Mouse (Mus musculus) hindbrain, embryonic 15.5 days (tissue): Measurements from ENCODE around the gene Mfap3l. TPM values are rescaled to one million over a fixed set of nuclear protein-coding genes. Genes with fewer than 3 reads are reported as not detected.
"Not testable (repeated sequence)": the region's sequence is repeated elsewhere in the genome, so short reads cannot be mapped to it uniquely, and the experiment has no call there.

Experiments used
- ATAC-seq: fragments of 200-750 bp; cut with Nextera tagmentation; 2 replicates; pipeline ENCODE4 v1.8.0; 2017; ENCODE audit warnings: low read depth, moderate number of reproducible peaks, moderate TSS enrichment; ENCODE audit not compliant: low FRiP score
- H3K27ac ChIP-seq: fragments of 300-500 bp; sonication (generic); replicated peaks from 2 replicates; pipeline ENCODE4 v1.5.1; 2015; ENCODE audit warnings: mild to moderate bottlenecking, inconsistent platforms
- H3K27me3 ChIP-seq: fragments of 300-500 bp; sonication (generic); 2 replicates; pipeline ENCODE4 v1.6.1; 2015; ENCODE audit warnings: control low read depth, inconsistent platforms
- H3K36me3 ChIP-seq: fragments of 300-500 bp; sonication (generic); 2 replicates; pipeline ENCODE4 v1.6.1; 2015; ENCODE audit warnings: control low read depth, inconsistent platforms
- H3K4me1 ChIP-seq: fragments of 300-500 bp; sonication (generic); replicated peaks from 2 replicates; pipeline ENCODE4 v1.6.1; 2015; ENCODE audit warnings: control low read depth, inconsistent platforms
- H3K4me2 ChIP-seq: fragments of 300-500 bp; sonication (generic); 2 replicates; pipeline ENCODE4 v1.6.1; 2015; ENCODE audit warnings: moderate library complexity, mild to moderate bottlenecking, inconsistent platforms
- H3K4me3 ChIP-seq: fragments of 300-500 bp; sonication (generic); 2 replicates; pipeline ENCODE4 v1.5.1; 2015; ENCODE audit warnings: mild to moderate bottlenecking, inconsistent platforms
- H3K9ac ChIP-seq: fragments of 300-500 bp; sonication (generic); 2 replicates; pipeline ENCODE4 v1.6.1; 2015; ENCODE audit warnings: inconsistent platforms
- H3K9me3 ChIP-seq: fragments of 300-500 bp; sonication (generic); 2 replicates; pipeline ENCODE4 v1.6.1; 2016; ENCODE audit warnings: control low read depth, inconsistent platforms
- WGBS: fragments of 180-500 bp; shearing (Covaris S2); methylation state at CpG from one replicate; pipeline ENCODE4 v1.1.7; 2015; 5-methylcytosine and 5-hydroxymethylcytosine counted together
- polyA plus RNA-seq: library from polyadenylated mRNA; unstranded; fragments of >200 nt; fragmentation: Nextera tagmentation; extraction: Ambion mirVana; gene quantifications from 2 replicates; pipeline ENCODE4 v1.2.1, GENCODE M21; 2015

Gene Mfap3l
- polyA plus RNA-seq, 1 experiment from 2014 or later, result 5.4 TPM

DNA sequence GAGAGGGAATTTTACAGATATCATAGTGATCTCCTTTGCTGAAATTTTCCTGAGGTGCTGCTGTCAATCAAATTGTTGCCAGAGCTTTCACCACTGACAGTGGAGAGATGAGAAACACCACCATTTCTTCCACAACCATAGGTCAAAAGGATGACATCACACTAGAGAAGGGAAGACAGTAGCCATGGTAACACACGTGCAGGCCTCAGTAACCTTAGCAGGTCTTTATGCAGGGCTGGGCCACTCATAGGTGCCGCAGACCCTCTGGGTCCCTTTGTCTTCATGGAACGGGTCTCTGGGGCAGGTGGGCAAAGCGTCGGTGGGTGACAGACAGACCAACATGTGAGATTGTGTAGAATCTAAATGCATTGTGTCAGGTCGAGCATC is 25.5 kb downstream of the Mfap3l start:
- Histone ChIP-seq H3K9ac (no peak overlapping the region), H3K27ac (no peak overlapping the region), H3K4me2 (no peak overlapping the region), H3K4me1 (no peaks in the 10 kb centered on the region; the same call in 1 of the 2 replicates), H3K36me3 (no peaks in the 10 kb centered on the region), H3K27me3 (no peaks in the 10 kb centered on the region), H3K4me3 (no peak overlapping the region), H3K9me3 (no peaks in the 10 kb centered on the region)
- WGBS, result 57% methylated on average over 6 of the region's 6 CpGs
- peak; percentile 37; the same call in 1 of the 2 replicates for ATAC-seq

DNA sequence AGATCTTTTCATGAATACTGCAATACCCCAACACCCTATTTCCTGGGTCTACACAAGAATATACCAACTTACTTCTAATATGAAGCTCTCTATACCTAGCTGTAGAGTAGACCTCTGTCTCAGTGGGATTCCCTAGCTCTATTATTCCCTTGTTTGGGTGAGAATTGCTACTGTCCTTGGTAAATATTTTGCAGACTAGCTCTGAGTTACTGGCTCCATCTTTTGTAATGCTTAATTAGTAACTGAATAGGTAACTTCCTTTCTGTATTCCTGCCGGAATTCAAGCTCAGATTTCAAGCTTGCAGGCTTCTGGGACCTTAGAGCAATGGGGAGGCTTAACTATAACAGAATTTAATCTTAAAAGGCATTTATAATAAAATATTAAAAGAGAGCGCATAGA is 26.1 kb downstream of the Mfap3l start:
- not testable (repeated sequence) for H3K36me3 ChIP-seq, H3K9me3 ChIP-seq, ATAC-seq, H3K27ac ChIP-seq, H3K9ac ChIP-seq, H3K27me3 ChIP-seq, H3K4me3 ChIP-seq, H3K4me2 ChIP-seq, H3K4me1 ChIP-seq
- WGBS, result 61% methylated on average over 2 of the region's 2 CpGs

DNA sequence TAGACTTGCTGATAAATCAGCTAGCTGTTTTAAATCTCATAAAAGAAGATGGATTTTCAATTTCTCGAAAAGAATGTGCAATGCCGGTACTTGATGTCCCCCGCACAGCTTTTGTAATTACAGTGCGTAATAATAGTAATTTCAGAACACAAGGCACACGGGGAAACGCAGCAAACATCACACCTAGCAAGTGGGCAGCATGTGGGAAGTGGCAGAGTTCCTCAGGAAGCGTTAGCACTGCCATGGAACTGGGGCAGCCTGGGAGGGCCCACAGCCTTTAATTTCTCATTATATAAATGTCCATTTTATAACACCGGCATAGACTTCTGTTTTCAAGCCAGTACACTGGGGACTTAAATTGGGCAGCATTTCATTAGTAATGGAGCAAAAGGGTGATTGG is 27.1 kb downstream of the Mfap3l start:
- Histone ChIP-seq H3K9me3 (no peaks in the 10 kb centered on the region), H3K4me2 (no peak overlapping the region), H3K4me3 (no peak overlapping the region), H3K36me3 (no peaks in the 10 kb centered on the region), H3K27me3 (no peaks in the 10 kb centered on the region), H3K27ac (no peak overlapping the region), H3K9ac (no peak overlapping the region), H3K4me1 (no peaks in the 10 kb centered on the region; the same call in 1 of the 2 replicates)
- WGBS, result 64% methylated on average over 8 of the region's 8 CpGs
- no peak for ATAC-seq

DNA sequence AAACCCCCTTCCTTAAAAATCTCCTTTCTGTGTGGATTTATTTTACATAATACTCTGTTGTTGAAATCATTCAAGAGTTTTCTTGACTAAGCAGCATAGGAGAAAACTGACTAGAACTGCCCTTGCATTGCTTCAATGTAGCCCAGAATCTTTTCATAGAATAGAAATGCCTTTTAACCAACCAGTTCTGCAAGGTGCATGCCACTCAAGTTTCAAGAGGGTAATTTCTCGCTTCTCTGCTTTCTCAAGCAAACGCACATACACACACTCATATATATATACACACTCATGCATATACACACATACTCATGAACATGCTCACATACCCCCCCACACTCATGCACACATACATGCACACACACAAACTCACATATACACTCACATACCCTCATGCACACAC is 28.6 kb downstream of the Mfap3l start:
- no peak overlapping the region for H3K27ac ChIP-seq
- no peak overlapping the region for H3K4me3 ChIP-seq
- no peaks in the 10 kb centered on the region for H3K27me3 ChIP-seq
- H3K36me3 ChIP-seq, result no peaks in the 10 kb centered on the region
- H3K9me3 ChIP-seq, result no peaks in the 10 kb centered on the region
- no peak overlapping the region for H3K4me2 ChIP-seq
- ATAC-seq, result no peak
- no peak overlapping the region for H3K9ac ChIP-seq
- H3K4me1 ChIP-seq, result no peaks in the 10 kb centered on the region; the same call in 1 of the 2 replicates
- WGBS, result 94% methylated on average over 2 of the region's 2 CpGs

DNA sequence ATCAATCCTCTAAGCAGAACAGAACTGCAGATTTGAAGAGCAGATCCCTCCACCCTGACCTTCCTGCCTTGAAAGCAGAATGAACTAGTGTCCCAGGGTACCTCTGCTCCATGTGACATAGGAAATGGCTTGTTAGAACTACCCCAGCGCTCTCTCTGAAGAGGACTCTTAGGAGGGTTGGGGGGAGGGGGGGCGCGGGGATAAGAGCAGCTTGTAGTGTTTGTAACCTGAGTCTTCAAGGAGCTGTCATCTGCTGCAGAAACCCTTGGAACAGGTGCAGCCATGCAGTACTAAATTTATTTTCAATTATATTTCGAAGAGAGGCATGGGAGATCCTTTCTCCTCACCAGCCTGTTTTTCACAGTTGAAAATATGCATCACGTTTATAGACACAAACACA is 30.9 kb downstream of the Mfap3l start:
- no peak for ATAC-seq
- H3K9ac ChIP-seq, result no peak overlapping the region
- H3K4me1 ChIP-seq, result 0 out of 2 replicates have a peak, but pooled peaks cover 7% of the 10 kb centered on the region
- H3K36me3 ChIP-seq, result no peaks in the 10 kb centered on the region
- no peaks in the 10 kb centered on the region for H3K27me3 ChIP-seq
- 47% methylated on average over 5 of the region's 5 CpGs for WGBS
- no peak overlapping the region for H3K4me3 ChIP-seq
- no peak overlapping the region for H3K27ac ChIP-seq
- H3K4me2 ChIP-seq, result no peak overlapping the region
- H3K9me3 ChIP-seq, result no peaks in the 10 kb centered on the region

DNA sequence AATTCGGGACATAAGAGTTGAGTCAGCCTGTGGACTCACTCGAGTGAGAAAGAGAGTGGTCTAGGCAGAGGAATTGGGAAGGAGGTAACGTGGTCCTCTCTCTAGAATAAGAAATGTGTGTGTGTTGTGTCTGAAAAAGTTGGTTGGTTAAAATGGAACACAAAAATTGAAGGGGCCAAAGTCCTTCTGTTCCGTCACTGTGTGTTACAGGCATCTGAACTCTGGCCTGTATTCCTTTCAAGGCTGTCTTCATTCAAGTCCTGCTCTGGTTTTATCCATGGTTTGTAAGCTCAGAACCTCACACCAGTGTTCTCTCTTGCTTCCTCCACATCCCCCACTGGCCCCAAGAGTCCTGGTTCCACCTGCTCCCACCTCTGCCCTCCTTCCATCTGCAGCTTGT is 33.2 kb downstream of the Mfap3l start:
- H3K4me3 ChIP-seq, result no peak overlapping the region
- no peak overlapping the region for H3K27ac ChIP-seq
- no peaks in the 10 kb centered on the region for H3K36me3 ChIP-seq
- ATAC-seq, result no peak
- no peak overlapping the region for H3K9ac ChIP-seq
- no peaks in the 10 kb centered on the region for H3K27me3 ChIP-seq
- 0 out of 2 replicates have a peak, but pooled peaks cover 7% of the 10 kb centered on the region for H3K4me1 ChIP-seq
- H3K9me3 ChIP-seq, result no peaks in the 10 kb centered on the region
- WGBS, result 82% methylated on average over 4 of the region's 4 CpGs
- H3K4me2 ChIP-seq, result no peak overlapping the region

DNA sequence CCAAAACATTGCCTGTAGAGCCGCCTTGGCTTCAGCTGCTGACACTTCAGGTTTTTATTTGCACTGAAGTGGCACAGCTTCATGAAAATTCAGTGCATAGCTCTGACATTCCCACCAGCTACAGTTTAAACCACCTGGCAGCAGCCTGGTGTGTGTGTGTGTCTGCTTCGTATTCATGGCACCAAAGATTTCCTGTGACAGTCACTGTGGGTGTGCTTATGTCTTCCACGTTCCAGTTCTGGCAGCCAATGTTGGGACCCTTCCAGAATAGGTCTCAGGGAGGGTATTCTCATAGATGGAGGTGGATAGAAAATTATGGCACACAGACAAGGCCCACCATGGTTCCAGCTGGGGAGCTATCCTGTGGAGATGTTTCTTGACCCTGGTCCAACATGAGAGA is 34.2 kb downstream of the Mfap3l start:
- Histone ChIP-seq H3K36me3 (no peaks in the 10 kb centered on the region), H3K4me3 (no peak overlapping the region), H3K9ac (no peak overlapping the region), H3K9me3 (no peaks in the 10 kb centered on the region), H3K27ac (no peak overlapping the region), H3K27me3 (no peaks in the 10 kb centered on the region), H3K4me2 (no peak overlapping the region), H3K4me1 (0 out of 2 replicates have a peak, but pooled peaks cover 7% of the 10 kb centered on the region)
- 53% methylated on average over 3 of the region's 3 CpGs for WGBS
- ATAC-seq, result peak; percentile 63

DNA sequence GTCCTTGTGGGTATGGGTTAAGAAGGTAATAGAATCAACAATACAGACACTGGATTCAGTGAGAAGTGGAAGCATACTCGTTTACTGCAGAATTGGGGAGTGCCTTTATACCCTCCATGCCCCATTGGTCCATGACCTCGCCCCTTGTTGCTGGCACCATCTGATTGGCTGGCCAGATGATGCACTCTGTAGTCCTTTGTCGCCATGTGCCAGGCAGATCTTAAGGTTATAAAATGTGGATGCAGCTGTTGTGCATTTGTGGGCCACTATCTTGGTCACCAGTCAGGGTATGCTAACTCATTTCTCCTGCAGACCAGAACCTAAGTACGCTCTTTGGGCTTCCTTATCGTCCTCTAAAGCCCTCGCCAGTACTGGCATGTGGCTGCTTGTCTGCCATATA is 46.0 kb downstream of the Mfap3l start:
- Histone ChIP-seq H3K27me3 (no peaks in the 10 kb centered on the region), H3K9ac (no peak overlapping the region), H3K9me3 (no peaks in the 10 kb centered on the region), H3K36me3 (no peaks in the 10 kb centered on the region; the same call in 1 of the 2 replicates), H3K4me2 (no peak overlapping the region), H3K27ac (no peak overlapping the region), H3K4me1 (no peaks in the 10 kb centered on the region), H3K4me3 (no peak overlapping the region)
- 89% methylated on average over 6 of the region's 6 CpGs for WGBS
- no peak for ATAC-seq

DNA sequence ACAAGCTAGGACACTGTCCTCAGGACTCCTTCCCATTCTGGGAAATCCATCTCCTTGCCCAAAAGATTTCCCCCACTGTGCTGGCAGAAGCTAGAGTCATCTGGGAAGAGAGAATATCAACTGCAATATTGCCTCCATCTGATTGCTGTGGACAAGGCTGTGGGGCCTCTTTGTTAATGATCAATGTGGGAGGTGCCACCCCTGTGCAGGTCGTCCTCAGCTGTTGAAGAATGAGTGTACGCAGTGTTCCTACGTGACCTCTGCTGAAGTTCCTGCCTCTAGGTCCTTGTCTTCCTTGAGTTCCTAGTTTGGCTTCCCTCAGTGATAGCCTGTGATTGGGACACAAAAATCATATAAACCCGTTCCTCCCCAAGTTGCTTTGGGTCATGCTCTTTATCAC is 49.2 kb downstream of the Mfap3l start:
- Histone ChIP-seq H3K4me2 (no peak overlapping the region), H3K36me3 (no peaks in the 10 kb centered on the region; the same call in 1 of the 2 replicates), H3K9me3 (no peaks in the 10 kb centered on the region), H3K27ac (no peak overlapping the region), H3K9ac (no peak overlapping the region), H3K4me3 (no peak overlapping the region), H3K27me3 (no peaks in the 10 kb centered on the region), H3K4me1 (no peaks in the 10 kb centered on the region)
- ATAC-seq, result no peak
- 85% methylated on average over 4 of the region's 4 CpGs for WGBS

DNA sequence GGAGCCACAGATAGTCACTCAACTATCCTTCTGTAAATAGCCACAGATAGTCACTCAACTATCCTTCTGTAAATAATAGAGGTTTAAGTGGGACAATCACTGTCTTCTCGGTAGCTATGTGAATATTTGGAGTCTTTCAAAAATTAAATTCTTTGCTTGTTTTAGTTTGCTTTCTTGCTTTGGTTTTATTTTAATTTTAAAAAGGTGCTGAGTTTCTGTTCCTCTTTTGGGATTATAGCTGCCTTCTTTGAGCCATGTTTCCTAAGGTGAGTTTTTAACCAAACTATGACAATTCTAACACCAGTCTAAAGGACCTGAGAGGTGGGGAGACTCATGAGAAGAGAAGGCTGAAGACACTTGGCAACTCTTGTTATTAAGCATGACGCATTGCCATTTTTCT is 49.7 kb downstream of the Mfap3l start:
- no peak overlapping the region for H3K27ac ChIP-seq
- no peaks in the 10 kb centered on the region for H3K9me3 ChIP-seq
- WGBS, result 96% methylated on average over 2 of the region's 2 CpGs

DNA sequence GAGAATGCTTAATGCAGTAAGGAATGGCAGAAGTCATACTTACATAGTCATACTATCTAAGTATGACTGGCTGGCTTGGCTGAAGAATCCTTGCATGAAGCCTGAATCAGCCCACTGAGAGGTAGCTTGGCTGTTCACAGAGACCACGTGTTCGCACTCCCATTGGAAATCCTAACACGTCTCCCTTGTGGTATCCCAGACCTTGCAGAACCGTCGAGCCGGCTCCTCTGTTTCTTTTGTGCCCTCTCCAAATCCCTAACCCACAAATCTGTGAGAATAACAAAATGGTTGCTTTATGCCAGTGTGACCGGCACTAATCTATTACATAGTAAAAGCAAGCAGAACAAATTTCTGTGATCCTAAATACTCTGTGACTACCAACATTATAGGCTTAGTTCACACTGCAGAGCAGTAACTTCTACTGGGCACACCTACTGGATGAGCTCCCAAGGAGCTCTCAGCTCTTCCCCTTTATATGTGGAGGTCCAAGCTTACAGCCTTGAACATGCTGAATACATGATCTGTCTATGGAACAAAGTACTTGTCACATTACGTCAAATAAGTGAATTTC is 79.0 kb downstream of the Mfap3l start:
- 73% methylated on average over 8 of the region's 8 CpGs for WGBS
- H3K36me3 ChIP-seq, result no peaks in the 10 kb centered on the region
- H3K27me3 ChIP-seq, result no peaks in the 10 kb centered on the region
- ATAC-seq, result peak; percentile 42; the same call in 1 of the 2 replicates
- no peak overlapping the region for H3K27ac ChIP-seq
- no peak overlapping the region for H3K4me3 ChIP-seq
- no peak overlapping the region for H3K4me2 ChIP-seq
- no peaks in the 10 kb centered on the region for H3K4me1 ChIP-seq
- no peaks in the 10 kb centered on the region for H3K9me3 ChIP-seq
- no peak overlapping the region for H3K9ac ChIP-seq

More for the DNA sequence above, 49.7 kb downstream of the Mfap3l start:
- Histone ChIP-seq H3K9ac (no peak overlapping the region), H3K4me2 (no peak overlapping the region), H3K4me1 (no peaks in the 10 kb centered on the region), H3K27me3 (no peaks in the 10 kb centered on the region), H3K4me3 (no peak overlapping the region), H3K36me3 (no peaks in the 10 kb centered on the region; the same call in 1 of the 2 replicates)
- ATAC-seq, result no peak

DNA sequence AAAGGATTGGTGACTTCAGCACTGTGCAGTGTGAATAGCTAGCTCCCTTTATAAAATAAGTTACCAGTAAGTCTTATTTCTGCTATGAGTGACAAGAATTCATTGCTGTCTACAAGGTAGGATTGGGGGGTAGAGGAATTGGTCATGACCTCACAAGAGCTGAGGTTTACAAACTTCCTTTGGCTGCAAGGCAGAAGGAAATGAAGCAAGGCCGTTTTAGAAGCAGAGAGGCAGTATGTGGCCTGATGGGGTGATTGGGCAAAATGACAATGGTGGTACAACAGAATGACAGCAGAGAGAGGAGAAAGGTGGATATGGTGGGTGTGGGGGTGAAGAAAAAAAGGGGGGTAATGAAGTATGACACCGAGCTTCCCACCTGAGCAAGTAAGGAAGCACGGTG is 82.1 kb downstream of the Mfap3l start:
- Histone ChIP-seq H3K9ac (no peak overlapping the region), H3K4me3 (no peak overlapping the region), H3K9me3 (no peaks in the 10 kb centered on the region), H3K4me2 (no peak overlapping the region), H3K4me1 (no peaks in the 10 kb centered on the region), H3K27me3 (no peaks in the 10 kb centered on the region), H3K27ac (no peak overlapping the region), H3K36me3 (no peaks in the 10 kb centered on the region)
- 92% methylated on average over 3 of the region's 3 CpGs for WGBS
- no peak for ATAC-seq

DNA sequence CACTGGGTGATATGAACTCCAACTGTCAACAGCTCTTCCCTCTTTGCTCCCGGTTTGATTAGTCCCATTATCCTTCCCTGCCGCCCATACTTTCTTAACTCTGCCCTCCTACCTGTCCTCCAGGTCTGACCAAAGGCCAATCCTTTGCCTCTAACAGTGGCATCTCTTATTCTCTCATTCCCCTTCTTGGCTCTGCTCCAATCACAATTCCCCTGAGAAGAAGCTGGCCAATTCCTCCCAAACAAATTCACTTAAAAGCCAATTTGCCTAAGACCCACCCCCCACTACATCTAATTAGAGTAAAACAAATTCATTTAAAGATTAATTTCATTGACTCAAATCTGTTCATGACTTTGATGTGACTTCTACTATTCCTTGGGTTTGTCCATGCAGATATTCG is 86.1 kb downstream of the Mfap3l start:
- H3K36me3 ChIP-seq, result no peaks in the 10 kb centered on the region
- ATAC-seq, result no peak
- H3K9ac ChIP-seq, result no peak overlapping the region
- H3K4me3 ChIP-seq, result no peak overlapping the region
- H3K9me3 ChIP-seq, result no peaks in the 10 kb centered on the region
- no peak overlapping the region for H3K27ac ChIP-seq
- H3K4me1 ChIP-seq, result no peaks in the 10 kb centered on the region
- WGBS, result 72% methylated on average over 3 of the region's 3 CpGs
- no peaks in the 10 kb centered on the region for H3K27me3 ChIP-seq
- H3K4me2 ChIP-seq, result no peak overlapping the region
